Mouse (Mus musculus) lung, postnatal 36 days (tissue): ENCODE results near the gene Dnajc21.
A peak's percentile ranks its signal among the peaks of the same experiment; 100 is the strongest.
"Not testable (repeated sequence)": the region's sequence is repeated elsewhere in the genome, so short reads cannot be mapped to it uniquely, and the experiment has no call there.

Experiments used
- DNase-seq: peaks from one replicate; pipeline ENCODE4 v3.0.0; 2022; ENCODE audit warnings: mixed read lengths

Dnajc21 gene

GRCm38 (mm10) chr15:10470151-10470831, at the start of gene Dnajc21:
Gene Dnajc21, minus strand, starts transcription at chr15:10470516.
- peak; percentile 95 for DNase-seq

GRCm38 (mm10) chr15:10515166-10515565, 44.9 kb upstream of the Dnajc21 start:
- DNase-seq: no peak

GRCm38 (mm10) chr15:10506099-10506498, 35.8 kb upstream of the Dnajc21 start:
- peak; percentile 18 for DNase-seq

- DNase-seq: peak; percentile 48
Measured at GRCm38 (mm10) chr15:10500838-10501719, 30.8 kb upstream of the Dnajc21 start.

GRCm38 (mm10) chr15:10500035-10500434, 29.7 kb upstream of the Dnajc21 start:
- DNase-seq: no peak

- no peak for DNase-seq
Measured at GRCm38 (mm10) chr15:10499593-10499992, 29.3 kb upstream of the Dnajc21 start.

- not testable (repeated sequence) for DNase-seq
Measured at GRCm38 (mm10) chr15:10496696-10497095, 26.4 kb upstream of the Dnajc21 start.

GRCm38 (mm10) chr15:10495944-10496343, 25.6 kb upstream of the Dnajc21 start:
- no peak for DNase-seq

GRCm38 (mm10) chr15:10490101-10490500, 19.8 kb upstream of the Dnajc21 start:
- DNase-seq: no peak

- no peak for DNase-seq
Measured at GRCm38 (mm10) chr15:10487246-10487645, 16.9 kb upstream of the Dnajc21 start.

GRCm38 (mm10) chr15:10486365-10486839, 16.1 kb upstream of the Dnajc21 start:
- DNase-seq: no peak

GRCm38 (mm10) chr15:10485484-10486364, 15.4 kb upstream of the Dnajc21 start, which contains the start of the genes Brix1 and Rad1:
Gene Brix1, minus strand, starts transcription at chr15:10485947.
Gene Rad1, plus strand, starts transcription at chr15:10486018.
- DNase-seq: peak; percentile 98

- DNase-seq: no peak
Measured at GRCm38 (mm10) chr15:10470941-10471340, 625 bp upstream of the Dnajc21 start.

- peak; percentile 30 for DNase-seq
Measured at GRCm38 (mm10) chr15:10469641-10470150, 620 bp downstream of the Dnajc21 start.

- no peak for DNase-seq
Measured at GRCm38 (mm10) chr15:10468761-10469160, 1.6 kb downstream of the Dnajc21 start.

GRCm38 (mm10) chr15:10464678-10465077, 5.6 kb downstream of the Dnajc21 start:
- DNase-seq: no peak

- no peak for DNase-seq
Measured at GRCm38 (mm10) chr15:10463555-10463954, 6.8 kb downstream of the Dnajc21 start.

GRCm38 (mm10) chr15:10460986-10461385, 9.3 kb downstream of the Dnajc21 start:
- DNase-seq: no peak

GRCm38 (mm10) chr15:10447102-10447501, 23.2 kb downstream of the Dnajc21 start:
- no peak for DNase-seq

GRCm38 (mm10) chr15:10442275-10442674, 28.0 kb downstream of the Dnajc21 start:
- no peak for DNase-seq

- no peak for DNase-seq
Measured at GRCm38 (mm10) chr15:10441493-10441892, 28.8 kb downstream of the Dnajc21 start.

- no peak for DNase-seq
Measured at GRCm38 (mm10) chr15:10439963-10440362, 30.4 kb downstream of the Dnajc21 start.
